Mouse (Mus musculus) midbrain, embryonic 10.5 days (tissue): ENCODE results near the gene Mindy1. TPM values are rescaled to one million over a fixed set of nuclear protein-coding genes. Genes with fewer than 3 reads are reported as not detected.
A peak's percentile ranks its signal among the peaks of the same experiment; 100 is the strongest.

ENCODE experiments used
- DNase-seq: peaks from one replicate; pipeline ENCODE4 v3.0.0-alpha.2; 2017; ENCODE audit warnings: low spot score
- H3K27ac ChIP-seq: fragments of 300-500 bp; sonication (generic); replicated peaks from 2 replicates; pipeline ENCODE4 v1.5.1; 2016; ENCODE audit warnings: mild to moderate bottlenecking
- H3K27me3 ChIP-seq: fragments of 300-500 bp; sonication (generic); 2 replicates; pipeline ENCODE4 v1.6.1; 2016; ENCODE audit warnings: low read depth, mild to moderate bottlenecking; ENCODE audit not compliant: poor library complexity, severe bottlenecking
- H3K36me3 ChIP-seq: fragments of 300-500 bp; sonication (generic); 2 replicates; pipeline ENCODE4 v1.6.1; 2016; ENCODE audit warnings: mild to moderate bottlenecking, moderate library complexity
- H3K4me1 ChIP-seq: fragments of 300-500 bp; sonication (generic); 2 replicates; pipeline ENCODE4 v1.6.1; 2016
- H3K4me3 ChIP-seq: fragments of 300-500 bp; sonication (generic); 2 replicates; pipeline ENCODE4 v1.5.1; 2016; ENCODE audit warnings: mild to moderate bottlenecking, moderate library complexity
- H3K9me3 ChIP-seq: fragments of 300-500 bp; sonication (generic); replicated peaks from 2 replicates; pipeline ENCODE4 v1.6.1; 2016; ENCODE audit warnings: mild to moderate bottlenecking
- WGBS: fragments of 180-500 bp; shearing (Covaris S2); methylation state at CpG from one replicate; pipeline ENCODE4 v1.1.7; 2016; 5-methylcytosine and 5-hydroxymethylcytosine counted together
- polyA plus RNA-seq: library from polyadenylated mRNA; unstranded; fragments of >200 nt; fragmentation: Nextera tagmentation; extraction: Ambion mirVana; gene quantifications from 2 replicates; pipeline ENCODE4 v1.2.1, GENCODE M21; 2016

The Mindy1 gene
- polyA plus RNA-seq: 29.2 and 37.6 TPM in 2 replicates

DNA sequence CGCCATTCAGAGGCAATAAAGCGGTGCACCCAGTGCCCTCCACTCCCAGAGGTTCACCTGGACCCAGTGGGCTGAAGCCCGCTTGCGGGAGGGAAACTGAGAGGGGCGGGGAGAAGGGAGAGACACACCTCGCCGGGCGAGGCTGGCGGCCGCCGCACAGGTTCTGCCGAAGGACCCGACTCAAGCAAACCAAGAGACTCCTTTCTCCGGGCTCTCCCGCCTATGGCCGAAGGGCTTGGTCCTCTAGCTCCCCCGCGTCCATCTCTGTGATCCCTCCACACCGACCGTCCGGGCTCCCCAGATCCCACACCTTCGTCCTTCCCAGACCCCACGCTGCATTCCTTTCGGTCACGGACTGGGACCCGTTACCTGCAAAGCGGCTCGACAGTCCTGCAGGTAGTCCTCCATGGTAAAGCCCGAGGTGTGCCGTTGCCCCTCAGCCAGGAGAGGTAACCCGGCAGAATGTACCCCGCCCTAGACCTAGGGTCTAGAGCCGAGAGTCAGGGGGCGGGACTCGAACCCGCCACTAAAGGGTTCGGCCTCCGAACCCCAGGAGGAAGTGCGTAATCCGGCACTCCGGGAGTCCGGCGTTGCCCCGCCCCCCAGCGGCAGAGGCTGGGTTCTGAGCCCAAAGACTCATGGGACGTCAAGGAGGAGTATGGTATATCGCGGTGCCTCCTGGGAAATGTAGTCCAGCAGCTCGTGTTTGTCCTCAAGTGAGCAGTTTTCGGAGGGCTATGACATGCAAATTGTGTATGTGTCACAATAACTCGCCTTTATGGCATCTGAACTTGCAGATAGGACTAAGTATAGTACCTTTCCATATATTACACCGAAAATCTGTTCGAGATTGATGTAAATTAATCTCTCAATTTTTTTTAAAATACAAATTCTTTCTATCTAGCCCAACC is at the start of gene Mindy1, which contains the start of gene Prune1:
Mindy1 (plus strand) TSS at position 130 of the 911 bp plus-strand sequence.
Prune1 (minus strand) TSS at position 861 of the 911 bp plus-strand sequence.
- Histone ChIP-seq H3K27ac (peak within 1 kb of the TSS; percentile 95), H3K9me3 (no peaks in the 10 kb centered on the region), H3K4me1 (peaks cover 39% of the 10 kb centered on the region), H3K4me3 (peak within 1 kb of the TSS; percentile 81), H3K27me3 (no peaks in the 10 kb centered on the region), H3K36me3 (no peaks in the 10 kb centered on the region)
- WGBS: under 1% methylated on average over 53 of the region's 53 CpGs
- peak; percentile 97 for DNase-seq

DNA sequence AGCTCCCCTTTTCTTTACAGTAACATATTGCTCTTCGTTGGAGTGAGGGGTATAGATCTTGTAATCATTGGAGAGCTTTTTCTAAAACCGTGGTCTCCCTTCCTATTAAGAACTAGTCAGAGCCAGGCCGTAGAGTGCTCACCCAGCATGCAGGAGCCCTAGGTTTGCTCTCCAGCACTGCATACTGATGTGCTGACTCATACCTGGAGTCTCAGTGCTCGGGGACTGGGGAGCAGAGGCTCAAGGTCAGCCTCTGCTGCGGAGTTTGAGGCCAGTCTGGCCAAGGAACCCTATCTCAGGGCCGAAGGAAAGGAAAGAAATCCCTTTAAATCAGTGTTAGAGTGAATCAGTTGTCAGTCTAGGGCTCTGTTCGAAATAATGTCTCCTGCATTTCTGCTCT is 48.4 kb upstream of the Mindy1 start:
- no peak overlapping the region for H3K4me3 ChIP-seq
- H3K27me3 ChIP-seq: no peaks in the 10 kb centered on the region
- H3K36me3 ChIP-seq: peaks cover 69% of the 10 kb centered on the region
- peaks cover 37% of the 10 kb centered on the region for H3K4me1 ChIP-seq
- DNase-seq: no peak
- 91% methylated on average over 7 of the region's 7 CpGs for WGBS
- no peak overlapping the region for H3K27ac ChIP-seq
- no peaks in the 10 kb centered on the region for H3K9me3 ChIP-seq

DNA sequence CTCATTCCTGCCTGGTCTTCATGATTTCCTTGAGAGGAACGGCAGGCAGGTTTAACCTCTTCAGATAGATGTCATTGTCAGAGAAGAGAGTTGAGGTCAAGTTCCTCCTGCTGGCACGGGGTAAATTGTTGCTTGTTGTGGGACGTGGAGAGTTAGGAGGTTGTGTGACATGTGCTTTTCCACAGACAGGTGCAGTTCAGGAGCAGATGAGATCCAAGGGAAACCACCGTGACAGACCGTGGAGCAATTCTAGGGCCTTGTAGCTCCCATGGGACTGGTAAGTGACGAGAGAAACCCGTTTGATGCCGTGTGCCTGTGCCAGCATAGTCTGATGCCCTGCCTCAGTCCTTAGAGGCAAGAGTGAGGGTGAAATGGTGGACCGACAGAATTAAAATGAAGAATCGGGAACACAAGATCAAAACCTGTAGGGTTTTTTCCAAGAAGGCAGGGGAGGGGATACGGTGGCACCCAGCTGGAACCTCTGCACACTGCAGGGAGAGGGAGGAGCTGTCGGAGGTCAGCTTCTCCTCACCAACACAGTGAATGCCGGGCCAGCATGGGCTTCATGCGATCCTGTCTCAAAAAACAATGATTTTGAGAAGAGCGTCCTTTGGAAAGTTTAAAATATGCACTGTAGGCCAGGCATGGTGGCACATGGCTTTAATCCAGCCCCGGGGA is 47.7 kb upstream of the Mindy1 start:
- Histone ChIP-seq H3K27me3 (no peaks in the 10 kb centered on the region), H3K9me3 (no peaks in the 10 kb centered on the region), H3K36me3 (peaks cover 75% of the 10 kb centered on the region), H3K27ac (no peak overlapping the region), H3K4me1 (peaks cover 37% of the 10 kb centered on the region), H3K4me3 (no peak overlapping the region)
- WGBS: 93% methylated on average over 16 of the region's 16 CpGs
- DNase-seq: no peak

DNA sequence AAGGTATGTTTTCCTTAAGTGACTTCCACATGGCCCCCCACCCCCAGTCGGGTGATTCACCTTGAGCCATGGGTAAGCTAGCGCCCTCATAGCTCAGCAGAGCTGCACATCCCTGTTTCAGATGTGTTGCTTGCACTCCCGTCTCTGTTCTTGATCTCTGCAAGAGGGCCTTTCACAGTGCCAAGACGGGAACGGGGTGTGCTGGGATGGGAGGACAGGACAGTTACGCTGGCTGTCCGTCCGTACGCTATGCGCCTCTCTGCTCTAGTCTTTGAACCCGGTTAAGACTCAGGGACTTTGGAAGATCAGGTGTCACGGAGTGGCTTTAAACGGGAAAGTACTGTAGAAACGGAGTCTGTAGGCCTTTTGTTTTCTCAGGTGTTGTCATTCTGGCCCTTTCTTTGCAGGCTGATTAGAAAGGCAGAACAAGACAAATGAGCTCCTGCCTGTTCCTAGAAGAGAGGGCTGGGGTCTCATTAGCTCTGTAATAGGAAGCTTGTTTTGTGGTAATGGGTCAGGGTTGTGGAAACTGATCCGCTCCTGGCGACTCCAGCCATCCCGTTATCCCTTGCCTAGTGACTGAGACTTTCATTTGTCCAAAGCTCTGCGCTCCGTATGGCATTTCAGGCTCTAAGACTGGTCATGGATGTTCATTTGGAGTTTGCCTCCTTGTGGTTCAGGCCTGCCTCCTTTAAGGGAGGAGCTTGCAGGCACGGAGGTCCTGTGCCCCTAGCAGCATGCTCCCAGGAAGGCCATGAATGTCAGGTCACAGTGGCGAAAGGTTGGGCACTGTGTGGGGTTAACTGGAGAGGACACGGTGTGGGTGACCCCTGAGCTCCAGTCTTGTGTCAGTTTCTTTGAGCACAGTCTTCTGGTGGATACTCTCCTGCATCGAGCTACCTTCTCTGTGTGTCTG is 45.5 kb upstream of the Mindy1 start:
- H3K27ac ChIP-seq: no peak overlapping the region
- H3K9me3 ChIP-seq: no peaks in the 10 kb centered on the region
- DNase-seq: no peak
- H3K4me3 ChIP-seq: no peak overlapping the region
- H3K27me3 ChIP-seq: no peaks in the 10 kb centered on the region
- 81% methylated on average over 23 of the region's 23 CpGs for WGBS
- H3K4me1 ChIP-seq: peaks cover 19% of the 10 kb centered on the region
- H3K36me3 ChIP-seq: peaks cover 82% of the 10 kb centered on the region

DNA sequence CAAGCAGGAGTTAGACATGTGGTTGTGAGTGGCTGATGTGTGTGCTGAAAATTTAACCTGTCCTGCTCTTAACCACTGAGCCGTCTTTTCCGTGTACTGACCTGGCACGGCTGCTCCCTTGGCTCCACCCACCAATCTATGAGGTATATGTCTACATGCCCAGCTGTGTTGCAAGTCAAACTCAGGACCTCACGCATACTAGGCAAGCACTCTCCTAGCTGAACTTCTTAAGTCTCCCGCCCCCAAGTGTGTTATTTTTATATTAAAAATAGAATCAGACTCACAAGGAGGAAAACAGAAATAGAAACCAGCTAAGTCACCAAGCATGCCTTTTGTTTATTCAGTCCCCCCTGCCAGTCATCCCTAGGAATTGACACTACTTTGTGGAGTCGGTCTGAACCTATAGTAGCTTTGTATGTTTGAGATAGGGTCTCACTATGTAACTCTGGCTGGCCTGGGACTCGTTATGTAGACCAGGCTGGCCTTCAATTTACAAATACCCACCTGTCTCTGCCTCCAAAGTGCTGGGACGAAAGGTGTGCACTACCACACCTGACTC is 43.5 kb upstream of the Mindy1 start:
- no peaks in the 10 kb centered on the region for H3K27me3 ChIP-seq
- no peak overlapping the region for H3K4me3 ChIP-seq
- H3K9me3 ChIP-seq: no peaks in the 10 kb centered on the region
- DNase-seq: no peak
- H3K36me3 ChIP-seq: peaks cover 65% of the 10 kb centered on the region
- H3K27ac ChIP-seq: no peak overlapping the region
- peaks cover 16% of the 10 kb centered on the region for H3K4me1 ChIP-seq
- WGBS: 91% methylated on average over 8 of the region's 8 CpGs

DNA sequence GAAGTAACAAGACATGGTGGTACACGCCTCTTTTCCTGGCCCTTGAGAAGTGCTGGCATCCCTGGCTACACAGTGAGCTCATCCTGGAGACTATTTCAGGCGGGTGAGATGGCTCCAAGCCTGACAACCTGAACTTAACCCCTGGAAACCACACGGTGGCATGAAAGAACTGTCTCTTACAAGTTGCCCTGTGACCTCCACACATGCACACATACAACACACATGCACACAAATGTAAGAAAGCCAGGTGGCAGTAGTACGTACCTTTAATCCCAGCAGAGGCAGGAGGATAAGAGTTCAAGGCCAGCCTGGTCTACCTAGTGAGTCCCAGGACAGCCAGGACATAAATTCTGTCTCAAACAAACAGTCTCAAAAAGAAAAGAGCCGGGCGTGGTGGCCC is 42.1 kb upstream of the Mindy1 start:
- Histone ChIP-seq H3K27me3 (no peaks in the 10 kb centered on the region), H3K9me3 (no peaks in the 10 kb centered on the region), H3K27ac (no peak overlapping the region), H3K36me3 (peaks cover 51% of the 10 kb centered on the region), H3K4me3 (no peak overlapping the region), H3K4me1 (peaks cover 16% of the 10 kb centered on the region)
- WGBS: 92% methylated on average over 6 of the region's 6 CpGs
- no peak for DNase-seq

DNA sequence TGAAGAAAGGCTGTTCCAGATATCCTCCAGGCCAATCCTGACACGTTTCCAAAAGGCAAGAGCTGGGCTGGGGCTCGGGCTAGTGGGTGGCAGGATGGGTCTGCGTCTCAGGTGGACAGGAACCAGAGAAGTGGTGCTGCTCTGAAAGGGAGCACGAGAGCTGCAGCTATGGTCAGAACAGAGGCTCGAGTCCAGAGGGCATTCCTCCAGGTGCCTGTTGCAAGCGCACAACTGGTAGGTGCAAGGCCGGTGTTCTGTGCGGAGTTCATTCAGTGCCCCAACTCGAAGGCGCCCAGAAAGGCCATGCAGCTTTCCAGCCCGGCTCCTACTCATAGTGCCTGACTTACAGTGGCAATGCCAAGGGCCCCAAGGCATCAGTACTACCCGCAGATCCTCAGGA is 41.2 kb upstream of the Mindy1 start:
- Histone ChIP-seq H3K36me3 (peaks cover 42% of the 10 kb centered on the region), H3K9me3 (no peaks in the 10 kb centered on the region), H3K27me3 (no peaks in the 10 kb centered on the region), H3K27ac (no peak overlapping the region), H3K4me3 (no peak overlapping the region), H3K4me1 (peaks cover 16% of the 10 kb centered on the region)
- WGBS: 90% methylated on average over 12 of the region's 12 CpGs
- DNase-seq: no peak

DNA sequence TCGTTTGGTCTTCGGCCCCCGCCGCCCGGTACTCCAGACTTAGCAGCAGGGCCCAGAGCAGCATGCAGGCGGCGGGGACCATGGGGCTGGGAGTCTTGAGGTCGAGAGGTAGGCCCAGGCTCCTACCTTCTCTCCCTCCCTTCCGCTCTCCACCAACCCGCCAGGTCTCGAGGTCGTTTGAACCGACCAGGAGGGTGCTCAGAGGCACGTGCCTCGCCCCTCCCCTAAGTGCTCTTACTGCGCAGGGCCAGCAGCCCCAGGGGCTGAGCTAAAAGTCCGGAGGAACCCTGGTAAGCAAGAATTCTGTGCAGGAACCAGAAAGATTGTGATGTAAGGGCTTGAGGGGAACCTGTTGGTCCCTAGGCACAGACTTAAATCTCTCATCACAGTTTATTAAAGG is 40.2 kb upstream of the Mindy1 start:
- Histone ChIP-seq H3K9me3 (no peaks in the 10 kb centered on the region), H3K27me3 (no peaks in the 10 kb centered on the region), H3K36me3 (peaks cover 38% of the 10 kb centered on the region), H3K4me1 (peaks cover 13% of the 10 kb centered on the region), H3K27ac (peak overlapping the region; percentile 46; the same call in 1 of the 2 replicates), H3K4me3 (peak overlapping the region; percentile 21)
- DNase-seq: no peak
- 37% methylated on average over 17 of the region's 17 CpGs for WGBS

DNA sequence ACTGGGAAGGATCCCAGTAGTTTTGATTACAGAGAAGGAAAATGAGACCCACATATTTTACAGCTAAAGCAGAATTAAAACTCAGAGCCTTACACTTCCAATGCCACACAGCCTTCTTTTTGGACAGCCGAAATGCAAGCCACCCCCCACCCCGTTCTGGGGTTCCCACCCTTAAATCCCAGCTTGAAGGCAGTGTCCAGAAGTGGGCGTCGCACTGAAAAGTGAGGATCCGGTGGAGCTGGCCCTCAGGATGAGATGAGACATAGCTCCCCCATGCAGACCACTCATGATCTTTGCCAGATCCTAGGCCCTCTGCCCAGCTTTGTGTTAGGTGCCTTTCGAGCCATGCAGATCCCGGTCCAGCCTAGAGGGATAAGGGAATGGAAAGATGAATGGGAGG is 39.6 kb upstream of the Mindy1 start, which contains the start of gene Gm128:
Gm128 (minus strand) TSS at position 101 of the 400 bp plus-strand sequence.
- peaks cover 13% of the 10 kb centered on the region for H3K4me1 ChIP-seq
- peak within 1 kb of the TSS; percentile 21 for H3K4me3 ChIP-seq
- H3K27ac ChIP-seq: peak within 1 kb of the TSS; percentile 46; the same call in 1 of the 2 replicates
- H3K9me3 ChIP-seq: no peaks in the 10 kb centered on the region
- no peak for DNase-seq
- 82% methylated on average over 7 of the region's 7 CpGs for WGBS
- H3K36me3 ChIP-seq: peaks cover 33% of the 10 kb centered on the region
- H3K27me3 ChIP-seq: no peaks in the 10 kb centered on the region

DNA sequence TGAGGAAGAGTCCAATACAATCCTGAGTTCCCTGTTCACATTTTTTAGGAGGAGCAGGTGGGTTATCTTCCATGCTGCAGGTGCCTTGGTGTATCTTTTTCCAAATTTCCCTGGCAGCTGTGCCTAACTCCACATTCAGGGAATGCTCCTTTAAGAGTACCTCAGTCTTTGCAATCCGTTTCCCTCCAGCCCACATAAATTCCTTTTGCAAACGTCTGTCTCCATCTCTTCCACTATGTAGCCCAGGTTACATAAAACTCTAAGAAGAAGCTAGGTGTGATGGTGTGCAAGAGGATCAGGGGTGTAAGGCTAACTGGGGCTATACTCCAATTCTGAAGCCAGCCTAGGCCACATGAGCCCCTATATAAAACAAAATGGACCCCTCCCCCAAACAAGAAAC is 38.1 kb upstream of the Mindy1 start:
- DNase-seq: no peak
- H3K27ac ChIP-seq: no peak overlapping the region
- H3K27me3 ChIP-seq: no peaks in the 10 kb centered on the region
- WGBS: 84% methylated on average over 2 of the region's 2 CpGs
- no peak overlapping the region for H3K4me3 ChIP-seq
- no peaks in the 10 kb centered on the region for H3K9me3 ChIP-seq
- peaks cover 13% of the 10 kb centered on the region for H3K4me1 ChIP-seq
- peaks cover 17% of the 10 kb centered on the region for H3K36me3 ChIP-seq

DNA sequence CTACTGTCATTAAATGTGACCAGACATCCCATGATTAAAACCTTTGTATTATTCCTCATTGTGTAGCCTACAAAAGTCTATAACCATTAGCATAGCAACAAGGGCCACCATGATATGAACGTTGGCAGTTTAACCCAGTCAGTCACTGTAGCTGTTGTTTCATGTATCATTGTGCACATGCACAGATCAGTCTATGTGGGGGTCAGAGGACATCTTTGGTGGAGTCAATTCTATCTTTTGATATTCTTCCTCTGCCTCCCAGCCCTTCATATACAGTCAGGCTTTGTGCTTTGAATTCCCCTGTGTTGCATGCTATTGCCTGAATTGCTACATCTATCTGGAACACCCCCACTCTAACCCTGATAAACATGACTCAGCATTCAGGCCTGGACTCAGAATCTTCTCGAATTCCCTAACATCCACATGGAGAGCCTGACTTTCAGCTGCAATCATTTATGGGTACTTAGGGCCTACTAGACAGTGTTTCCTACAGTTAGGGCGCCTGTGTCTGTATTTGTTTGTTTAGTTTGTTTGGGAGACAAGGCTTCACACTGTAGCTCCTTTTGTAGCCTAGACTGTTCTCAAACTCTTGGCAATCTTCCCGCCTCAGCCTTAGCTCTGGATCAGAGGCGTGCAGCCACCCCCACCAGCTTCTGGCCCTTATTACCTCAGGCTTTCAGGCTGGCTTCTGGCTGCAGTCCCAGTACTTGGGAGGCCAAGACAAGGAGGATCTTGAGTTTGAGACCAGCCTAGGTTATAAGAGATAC is 34.5 kb upstream of the Mindy1 start:
- no peak for DNase-seq

More for the DNA sequence above, 34.5 kb upstream of the Mindy1 start:
- Histone ChIP-seq H3K4me1 (no peaks in the 10 kb centered on the region), H3K27ac (no peak overlapping the region), H3K4me3 (no peak overlapping the region), H3K27me3 (no peaks in the 10 kb centered on the region), H3K36me3 (peaks cover 8% of the 10 kb centered on the region; the same call in 1 of the 2 replicates), H3K9me3 (no peaks in the 10 kb centered on the region)
- 86% methylated on average over 5 of the region's 5 CpGs for WGBS
